Mouse (Mus musculus): Measurements from ENCODE around the gene Gm10837. TPM values are rescaled to one million over a fixed set of nuclear protein-coding genes. Genes with fewer than 3 reads are reported as not detected.
"Not testable (repeated sequence)": the region's sequence is repeated elsewhere in the genome, so short reads cannot be mapped to it uniquely, and the experiment has no call there.

Gene Gm10837
- polyA plus RNA-seq, 1 experiment from 2014 or later: 0.84 TPM

DNA sequence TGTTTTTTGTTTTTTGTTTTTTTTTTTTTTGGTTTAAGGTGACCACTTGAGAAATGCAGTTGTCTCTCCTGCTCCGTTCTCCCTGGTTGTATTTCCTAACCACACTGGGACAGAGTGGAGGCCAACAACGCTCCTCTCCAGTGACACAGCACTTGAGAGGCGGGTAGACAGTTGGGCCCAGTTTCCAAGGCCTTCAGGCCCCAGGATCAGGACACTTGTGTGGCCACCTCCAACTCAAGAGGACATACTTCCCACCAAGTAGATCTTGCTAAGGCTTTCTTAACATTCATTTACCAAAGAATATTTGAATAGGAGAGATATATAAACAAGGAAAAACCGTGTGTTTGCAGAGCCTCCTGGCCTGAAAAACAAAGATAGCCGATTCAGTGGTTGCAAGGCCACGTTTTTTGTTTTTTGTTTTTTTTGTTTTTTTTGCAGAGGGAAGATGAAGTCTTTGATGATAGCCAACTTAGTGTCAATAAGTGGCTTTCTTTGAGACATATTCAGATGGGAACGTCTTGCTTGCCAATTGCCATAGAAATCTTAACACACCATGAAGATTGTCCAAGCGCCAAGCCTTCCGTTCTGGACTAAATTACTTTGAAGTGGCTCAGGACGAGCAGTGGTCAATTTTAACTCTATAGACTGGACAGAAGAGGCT, 35.4 kb upstream of the Gm10837 start:
- Histone ChIP-seq H3K9me3 (ENCODE audit: control insufficient read depth, low read length) (no peaks in the 10 kb centered on the region), H3K4me2 (ENCODE audit: low read length) (no peak overlapping the region), H3K9ac (ENCODE audit: low read depth, low read length) (no peak overlapping the region), H3K27ac (ENCODE audit: low read depth, low read length) (peak overlapping the region; percentile 75; the same call in 1 of the 2 replicates), H3K36me3 (ENCODE audit: control insufficient read depth, insufficient read depth, low read length) (no peaks in the 10 kb centered on the region), H3K4me3 (ENCODE audit: low read length) (no peak overlapping the region), H3K4me1 (ENCODE audit: control insufficient read depth, insufficient read depth, low read depth, low read length) (peaks cover 30% of the 10 kb centered on the region), H3K27me3 (replicated peaks; ENCODE audit: control insufficient read depth, insufficient read depth, low read length) (peaks cover 27% of the 10 kb centered on the region)
- no peak for ATAC-seq
- WGBS: 33% methylated on average over 10 of the region's 10 CpGs

DNA sequence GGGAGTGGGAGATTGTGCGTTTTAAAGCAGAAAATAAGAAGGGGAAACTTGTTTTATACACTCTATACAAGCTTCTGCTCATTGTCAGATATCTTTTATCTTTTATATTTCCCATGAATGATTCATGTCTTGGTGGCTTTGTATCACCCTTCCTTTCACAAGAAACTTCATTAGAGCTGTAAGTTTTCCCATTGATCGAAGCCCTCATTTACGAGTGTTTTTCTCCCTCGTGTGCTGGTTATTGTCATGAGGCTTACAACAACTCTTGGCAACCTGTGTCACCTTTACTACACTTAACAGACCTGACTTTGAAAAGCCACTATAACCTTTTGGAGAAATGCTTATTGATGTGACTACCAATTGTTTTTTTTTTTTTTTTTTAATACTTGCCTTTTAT, 34.8 kb upstream of the Gm10837 start:
- Histone ChIP-seq H3K36me3 (ENCODE audit: control insufficient read depth, insufficient read depth, low read length) (no peaks in the 10 kb centered on the region), H3K9me3 (ENCODE audit: control insufficient read depth, low read length) (no peaks in the 10 kb centered on the region), H3K4me1 (ENCODE audit: control insufficient read depth, insufficient read depth, low read depth, low read length) (peaks cover 25% of the 10 kb centered on the region), H3K4me3 (ENCODE audit: low read length) (no peak overlapping the region), H3K27me3 (replicated peaks; ENCODE audit: control insufficient read depth, insufficient read depth, low read length) (peaks cover 27% of the 10 kb centered on the region), H3K4me2 (ENCODE audit: low read length) (no peak overlapping the region), H3K9ac (ENCODE audit: low read depth, low read length) (no peak overlapping the region), H3K27ac (ENCODE audit: low read depth, low read length) (peak overlapping the region; percentile 63)
- 35% methylated on average over 4 of the region's 4 CpGs for WGBS
- ATAC-seq: no peak

DNA sequence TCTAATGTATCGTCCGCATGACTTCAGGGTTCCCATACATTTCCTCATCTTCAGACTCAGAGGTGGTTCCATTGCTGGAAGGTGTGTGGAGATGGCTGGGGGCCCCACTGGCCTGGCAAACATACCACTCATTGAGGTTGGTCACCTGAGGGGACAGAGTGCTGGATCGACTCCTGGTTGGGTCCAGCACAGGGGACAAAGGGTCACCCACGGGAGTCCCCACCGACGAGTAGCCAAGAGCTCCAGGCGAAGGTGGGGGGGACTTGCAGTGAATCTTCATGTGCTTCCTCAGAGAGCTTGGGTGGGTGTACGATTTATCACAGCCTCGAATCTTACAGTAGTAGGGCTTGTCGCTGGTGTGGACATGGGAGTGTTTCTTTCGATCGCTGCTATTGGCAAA, 31.1 kb upstream of the Gm10837 start:
- not testable (repeated sequence) for H3K36me3 ChIP-seq (ENCODE audit: control insufficient read depth, insufficient read depth, low read length); ATAC-seq; H3K9me3 ChIP-seq (ENCODE audit: control insufficient read depth, low read length); H3K9ac ChIP-seq (ENCODE audit: low read depth, low read length); H3K4me1 ChIP-seq (ENCODE audit: control insufficient read depth, insufficient read depth, low read depth, low read length); H3K27ac ChIP-seq (ENCODE audit: low read depth, low read length)
- H3K4me3 ChIP-seq (ENCODE audit: low read length): peak overlapping the region; percentile 20; the same call in 1 of the 2 replicates
- H3K4me2 ChIP-seq (ENCODE audit: low read length): peak overlapping the region; percentile 31
- H3K27me3 ChIP-seq (replicated peaks; ENCODE audit: control insufficient read depth, insufficient read depth, low read length): peaks cover 11% of the 10 kb centered on the region
- WGBS: 56% methylated on average over 2 of the region's 12 CpGs

GRCm38 (mm10) chr14:122459776-122460175, 30.6 kb upstream of the Gm10837 start:
- peak overlapping the region; percentile 33; the same call in 1 of the 2 replicates for H3K9ac ChIP-seq (ENCODE audit: low read depth, low read length)
- H3K27me3 ChIP-seq (replicated peaks; ENCODE audit: control insufficient read depth, insufficient read depth, low read length): peaks cover 11% of the 10 kb centered on the region
- peak overlapping the region; percentile 20 for H3K4me3 ChIP-seq (ENCODE audit: low read length)

GRCm38 (mm10) chr14:122460226-122460625, 30.2 kb upstream of the Gm10837 start:
- Histone ChIP-seq H3K9ac (ENCODE audit: low read depth, low read length) (no peak overlapping the region; the same call in 1 of the 2 replicates), H3K9me3 (ENCODE audit: control insufficient read depth, low read length) (no peaks in the 10 kb centered on the region), H3K36me3 (ENCODE audit: control insufficient read depth, insufficient read depth, low read length) (no peaks in the 10 kb centered on the region), H3K4me3 (ENCODE audit: low read length) (peak overlapping the region; percentile 20), H3K4me2 (ENCODE audit: low read length) (peak overlapping the region; percentile 31), H3K27me3 (replicated peaks; ENCODE audit: control insufficient read depth, insufficient read depth, low read length) (peaks cover 7% of the 10 kb centered on the region), H3K4me1 (ENCODE audit: control insufficient read depth, insufficient read depth, low read depth, low read length) (peaks cover 10% of the 10 kb centered on the region), H3K27ac (ENCODE audit: low read depth, low read length) (peak overlapping the region; percentile 73)
- no peak for ATAC-seq
- WGBS: 46% methylated on average over 5 of the region's 5 CpGs

More at GRCm38 (mm10) chr14:122459776-122460175, 30.6 kb upstream of the Gm10837 start:
- Histone ChIP-seq H3K4me1 (ENCODE audit: control insufficient read depth, insufficient read depth, low read depth, low read length) (peaks cover 9% of the 10 kb centered on the region), H3K4me2 (ENCODE audit: low read length) (peak overlapping the region; percentile 31), H3K9me3 (ENCODE audit: control insufficient read depth, low read length) (no peaks in the 10 kb centered on the region), H3K36me3 (ENCODE audit: control insufficient read depth, insufficient read depth, low read length) (no peaks in the 10 kb centered on the region), H3K27ac (ENCODE audit: low read depth, low read length) (peak overlapping the region; percentile 73)
- WGBS: 68% methylated on average over 1 of the region's 1 CpGs
- no peak for ATAC-seq

GRCm38 (mm10) chr14:122461500-122461899, 28.9 kb upstream of the Gm10837 start:
- 34% methylated on average over 3 of the region's 3 CpGs for WGBS
- no peaks in the 10 kb centered on the region for H3K36me3 ChIP-seq (ENCODE audit: control insufficient read depth, insufficient read depth, low read length)
- H3K4me1 ChIP-seq (ENCODE audit: control insufficient read depth, insufficient read depth, low read depth, low read length): peaks cover 10% of the 10 kb centered on the region
- H3K27ac ChIP-seq (ENCODE audit: low read depth, low read length): peak overlapping the region; percentile 66
- peak overlapping the region; percentile 38 for H3K9ac ChIP-seq (ENCODE audit: low read depth, low read length)
- peaks cover 8% of the 10 kb centered on the region for H3K27me3 ChIP-seq (replicated peaks; ENCODE audit: control insufficient read depth, insufficient read depth, low read length)
- no peak for ATAC-seq
- peak overlapping the region; percentile 66 for H3K4me2 ChIP-seq (ENCODE audit: low read length)
- no peaks in the 10 kb centered on the region for H3K9me3 ChIP-seq (ENCODE audit: control insufficient read depth, low read length)
- H3K4me3 ChIP-seq (ENCODE audit: low read length): peak overlapping the region; percentile 57

DNA sequence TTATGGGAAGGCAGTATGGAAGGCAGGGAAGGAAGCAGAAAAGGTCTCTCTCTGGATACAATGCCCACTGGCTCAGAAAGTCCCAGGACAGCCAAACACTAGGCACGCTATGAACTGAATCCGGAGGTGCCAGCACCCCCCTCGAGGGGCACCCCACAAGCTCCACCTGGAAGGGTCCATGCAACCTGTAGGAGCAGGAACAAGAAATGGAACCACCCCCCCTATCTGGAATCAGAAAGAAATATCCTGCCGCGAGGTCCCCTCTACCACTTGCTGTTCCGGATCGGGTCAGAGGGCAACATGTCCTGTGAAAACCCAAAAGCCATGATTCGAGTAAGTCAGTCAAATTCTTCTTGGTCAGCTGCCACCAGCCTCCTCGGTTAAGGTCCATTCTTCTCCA, 28.4 kb upstream of the Gm10837 start:
- peaks cover 10% of the 10 kb centered on the region for H3K27me3 ChIP-seq (replicated peaks; ENCODE audit: control insufficient read depth, insufficient read depth, low read length)
- peak overlapping the region; percentile 66 for H3K4me2 ChIP-seq (ENCODE audit: low read length)
- H3K4me1 ChIP-seq (ENCODE audit: control insufficient read depth, insufficient read depth, low read depth, low read length): peaks cover 10% of the 10 kb centered on the region
- H3K27ac ChIP-seq (ENCODE audit: low read depth, low read length): peak overlapping the region; percentile 66
- no peak for ATAC-seq
- H3K4me3 ChIP-seq (ENCODE audit: low read length): peak overlapping the region; percentile 57
- peak overlapping the region; percentile 38 for H3K9ac ChIP-seq (ENCODE audit: low read depth, low read length)
- 18% methylated on average over 9 of the region's 9 CpGs for WGBS
- H3K9me3 ChIP-seq (ENCODE audit: control insufficient read depth, low read length): no peaks in the 10 kb centered on the region
- no peaks in the 10 kb centered on the region for H3K36me3 ChIP-seq (ENCODE audit: control insufficient read depth, insufficient read depth, low read length)

GRCm38 (mm10) chr14:122462689-122463079, 27.7 kb upstream of the Gm10837 start:
- Histone ChIP-seq H3K4me2 (ENCODE audit: low read length) (peak overlapping the region; percentile 66), H3K27me3 (replicated peaks; ENCODE audit: control insufficient read depth, insufficient read depth, low read length) (peaks cover 13% of the 10 kb centered on the region), H3K4me3 (ENCODE audit: low read length) (peak overlapping the region; percentile 57), H3K9ac (ENCODE audit: low read depth, low read length) (peak overlapping the region; percentile 77), H3K4me1 (ENCODE audit: control insufficient read depth, insufficient read depth, low read depth, low read length) (peaks cover 10% of the 10 kb centered on the region), H3K9me3 (ENCODE audit: control insufficient read depth, low read length) (no peaks in the 10 kb centered on the region), H3K36me3 (ENCODE audit: control insufficient read depth, insufficient read depth, low read length) (no peaks in the 10 kb centered on the region), H3K27ac (ENCODE audit: low read depth, low read length) (peak overlapping the region; percentile 93)
- 9% methylated on average over 17 of the region's 17 CpGs for WGBS
- no peak for ATAC-seq

DNA sequence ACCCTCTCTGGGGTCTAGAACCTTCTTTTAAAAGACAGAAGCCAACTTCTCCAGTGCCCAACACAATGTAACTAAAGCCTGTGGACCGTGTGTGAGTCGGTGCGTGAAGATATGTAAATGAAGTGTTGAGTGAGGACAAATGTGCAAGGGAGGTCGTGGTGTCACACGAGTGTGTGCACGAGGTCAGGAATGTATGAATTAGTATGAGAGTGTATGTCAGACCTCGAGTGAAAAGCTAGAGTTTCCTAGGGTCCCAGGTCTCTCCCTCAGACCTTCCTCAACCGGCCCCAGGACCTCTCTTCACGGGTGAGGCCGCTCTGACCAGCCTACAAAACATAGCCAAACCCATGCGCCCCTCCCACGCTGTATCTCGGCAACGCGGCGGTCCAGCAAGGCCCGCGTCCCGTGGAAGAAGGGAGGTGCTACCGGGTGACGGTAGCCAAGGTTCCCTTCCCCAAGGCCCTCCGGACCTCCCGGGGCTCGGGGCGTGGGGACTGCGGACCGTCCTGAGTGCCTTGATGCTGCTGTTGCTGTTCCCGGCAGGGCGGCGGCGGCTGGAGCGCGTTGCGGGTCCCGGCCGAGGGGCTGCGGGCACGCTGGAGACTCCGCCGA, 27.2 kb upstream of the Gm10837 start:
- peak overlapping the region; percentile 77 for H3K9ac ChIP-seq (ENCODE audit: low read depth, low read length)
- peak overlapping the region; percentile 93 for H3K27ac ChIP-seq (ENCODE audit: low read depth, low read length)
- peaks cover 16% of the 10 kb centered on the region for H3K27me3 ChIP-seq (replicated peaks; ENCODE audit: control insufficient read depth, insufficient read depth, low read length)
- no peak for ATAC-seq
- WGBS: 2% methylated on average over 40 of the region's 40 CpGs
- no peaks in the 10 kb centered on the region for H3K9me3 ChIP-seq (ENCODE audit: control insufficient read depth, low read length)
- H3K4me2 ChIP-seq (ENCODE audit: low read length): peak overlapping the region; percentile 66
- no peaks in the 10 kb centered on the region for H3K36me3 ChIP-seq (ENCODE audit: control insufficient read depth, insufficient read depth, low read length)
- peaks cover 10% of the 10 kb centered on the region for H3K4me1 ChIP-seq (ENCODE audit: control insufficient read depth, insufficient read depth, low read depth, low read length)
- H3K4me3 ChIP-seq (ENCODE audit: low read length): peak overlapping the region; percentile 57
